Mouse (Mus musculus): ENCODE data around the gene Olfr1155.

The Olfr1155 gene

DNA sequence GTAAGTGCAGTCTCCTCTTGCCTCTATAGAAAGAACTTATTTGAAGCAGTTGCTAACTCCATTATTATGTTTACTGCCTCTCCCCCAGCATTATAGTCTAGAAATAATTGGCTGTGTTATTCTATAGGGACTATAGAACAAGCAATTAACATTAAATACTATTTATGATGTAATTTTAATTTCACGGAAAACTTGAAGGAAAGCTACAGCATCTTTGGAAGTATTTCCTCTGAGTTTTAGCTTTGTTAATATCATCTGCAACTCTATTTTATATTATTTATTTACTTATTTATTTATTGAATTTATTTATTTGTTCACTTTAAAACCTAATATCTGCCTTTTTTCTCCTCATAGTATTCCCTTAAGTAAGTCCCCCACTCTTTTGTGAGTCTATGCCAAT, at the start of gene Olfr1155:
Gene Olfr1155, minus strand, starts transcription at position 101 of the 400 bp plus-strand sequence.
- Histone ChIP-seq H3K9me3 (ENCODE audit: low read length) (peaks cover 34% of the 10 kb centered on the region), H3K4me3 (replicated peaks; ENCODE audit: low read length) (no peak within 1 kb of the TSS), H3K27me3 (ENCODE audit: insufficient read depth, low read length) (no peaks in the 10 kb centered on the region), H3K36me3 (ENCODE audit: insufficient read depth, low read length) (no peaks in the 10 kb centered on the region), H3K4me1 (replicated peaks; ENCODE audit: low read depth, low read length) (no peaks in the 10 kb centered on the region)
- TF ChIP-seq CTCF (conservative IDR thresholded peaks at IDR 0.05; ENCODE audit: low read length) (no peak), NANOG (IDR thresholded peaks at IDR 0.05; ENCODE audit: borderline replicate concordance, low read length) (no peak), POU5F1 (IDR thresholded peaks at IDR 0.05; ENCODE audit: borderline replicate concordance, low read length) (no peak)

DNA sequence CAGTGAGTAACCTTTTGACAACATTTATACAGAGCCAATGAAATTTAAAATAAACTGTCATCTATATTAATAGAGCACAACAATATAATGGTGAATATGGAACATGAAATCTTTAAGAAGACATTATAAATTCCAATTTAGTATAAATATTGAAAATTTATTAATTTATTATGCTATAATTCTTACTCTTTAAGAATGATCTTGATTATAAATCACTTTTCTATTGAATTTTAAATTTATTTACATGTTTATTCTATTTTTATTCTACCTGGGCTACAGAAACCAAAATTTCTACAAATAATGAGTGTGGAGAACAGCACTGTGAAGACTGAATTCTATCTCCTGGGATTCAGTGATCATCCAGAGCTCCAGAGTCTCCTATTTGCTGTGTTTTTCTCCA, 44.9 kb upstream of the Olfr1155 start, which contains the start of gene Olfr1158:
Gene Olfr1158, plus strand, starts transcription at position 301 of the 400 bp plus-strand sequence.
- no peak for TF ChIP-seq CTCF (conservative IDR thresholded peaks at IDR 0.05; ENCODE audit: low read length)
- no peak for TF ChIP-seq NANOG (IDR thresholded peaks at IDR 0.05; ENCODE audit: borderline replicate concordance, low read length)
- no peak for TF ChIP-seq POU5F1 (IDR thresholded peaks at IDR 0.05; ENCODE audit: borderline replicate concordance, low read length)

DNA sequence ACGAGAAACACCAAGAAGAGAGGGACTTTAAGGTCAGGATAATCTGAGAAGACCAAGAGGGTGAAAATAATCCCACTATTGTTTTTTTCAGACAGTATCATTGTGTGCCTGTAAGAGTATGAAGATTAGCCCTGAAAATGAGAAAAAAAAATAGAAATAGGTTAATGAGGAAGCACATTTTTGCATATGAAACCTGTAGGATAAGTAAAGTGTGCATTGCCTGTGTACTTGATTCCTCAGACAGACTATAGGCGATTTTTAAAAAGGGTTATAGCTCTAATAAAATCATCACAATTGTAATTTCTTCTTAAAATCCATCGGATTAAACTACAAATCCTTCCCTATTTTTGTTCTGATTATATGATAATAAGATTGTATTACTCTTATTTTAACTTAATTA, 29.6 kb upstream of the Olfr1155 start, which contains the start of gene Olfr74:
Gene Olfr74, minus strand, starts transcription at position 101 of the 400 bp plus-strand sequence.
- Histone ChIP-seq H3K36me3 (ENCODE audit: insufficient read depth, low read length) (no peaks in the 10 kb centered on the region), H3K4me1 (replicated peaks; ENCODE audit: low read depth, low read length) (no peaks in the 10 kb centered on the region), H3K9me3 (ENCODE audit: low read length) (peaks cover 6% of the 10 kb centered on the region; the same call in 1 of the 2 replicates), H3K4me3 (replicated peaks; ENCODE audit: low read length) (no peak within 1 kb of the TSS), H3K27me3 (ENCODE audit: insufficient read depth, low read length) (no peaks in the 10 kb centered on the region)
- TF ChIP-seq POU5F1 (IDR thresholded peaks at IDR 0.05; ENCODE audit: borderline replicate concordance, low read length) (no peak), CTCF (conservative IDR thresholded peaks at IDR 0.05; ENCODE audit: low read length) (no peak), NANOG (IDR thresholded peaks at IDR 0.05; ENCODE audit: borderline replicate concordance, low read length) (no peak)

More for the DNA sequence above, 44.9 kb upstream of the Olfr1155 start, which contains the start of gene Olfr1158:
- no peaks in the 10 kb centered on the region for H3K27me3 ChIP-seq (ENCODE audit: insufficient read depth, low read length)
- no peak within 1 kb of the TSS for H3K4me3 ChIP-seq (replicated peaks; ENCODE audit: low read length)
- no peaks in the 10 kb centered on the region for H3K4me1 ChIP-seq (replicated peaks; ENCODE audit: low read depth, low read length)
- no peaks in the 10 kb centered on the region for H3K9me3 ChIP-seq (ENCODE audit: low read length)
- no peaks in the 10 kb centered on the region for H3K36me3 ChIP-seq (ENCODE audit: insufficient read depth, low read length)

DNA sequence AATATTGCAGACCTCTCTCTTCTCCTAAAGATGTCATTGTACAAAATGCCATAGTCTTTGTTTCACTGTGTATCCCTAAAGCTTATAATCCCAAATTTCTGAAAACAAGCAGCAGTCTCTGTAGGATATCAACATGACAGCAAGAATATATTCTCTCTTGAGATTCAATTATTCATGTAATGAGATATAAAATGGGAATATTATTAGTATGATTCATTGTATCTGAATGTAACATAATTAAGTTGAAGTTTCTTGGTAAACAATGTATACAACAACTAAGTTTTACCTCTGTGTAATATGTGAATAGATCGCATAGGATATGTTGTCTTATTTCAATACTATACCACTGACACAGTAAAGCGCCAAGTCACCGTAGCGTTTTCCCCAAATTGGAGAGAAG, 23.3 kb upstream of the Olfr1155 start, which contains the start of gene Olfr1157:
Gene Olfr1157, minus strand, starts transcription at position 101 of the 400 bp plus-strand sequence.
- H3K4me3 ChIP-seq (replicated peaks; ENCODE audit: low read length) = no peak within 1 kb of the TSS
- no peaks in the 10 kb centered on the region for H3K4me1 ChIP-seq (replicated peaks; ENCODE audit: low read depth, low read length)
- H3K9me3 ChIP-seq (ENCODE audit: low read length) = no peaks in the 10 kb centered on the region
- no peaks in the 10 kb centered on the region for H3K27me3 ChIP-seq (ENCODE audit: insufficient read depth, low read length)
- TF ChIP-seq NANOG (IDR thresholded peaks at IDR 0.05; ENCODE audit: borderline replicate concordance, low read length) (no peak), POU5F1 (IDR thresholded peaks at IDR 0.05; ENCODE audit: borderline replicate concordance, low read length) (no peak), CTCF (conservative IDR thresholded peaks at IDR 0.05; ENCODE audit: low read length) (no peak)
- no peaks in the 10 kb centered on the region for H3K36me3 ChIP-seq (ENCODE audit: insufficient read depth, low read length)

DNA sequence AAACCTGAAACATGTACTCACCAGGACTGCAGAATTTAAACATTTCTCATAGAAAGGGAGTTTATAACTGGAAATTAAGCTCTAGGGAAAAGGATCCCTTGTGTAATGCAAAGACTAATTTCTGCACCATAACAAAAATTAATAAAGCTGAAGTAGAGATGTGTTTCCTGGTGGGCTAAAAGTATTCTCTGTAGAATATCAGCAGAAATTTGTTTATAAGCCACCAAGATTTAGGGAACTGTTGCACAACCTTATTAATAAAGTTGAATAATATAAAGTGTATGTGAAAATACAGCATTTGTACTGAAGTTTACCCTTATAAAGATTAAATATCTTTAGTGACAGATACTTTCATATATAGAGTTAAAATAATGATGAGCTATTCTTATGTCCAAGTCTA, 8.1 kb upstream of the Olfr1155 start, which contains the start of gene Olfr1156:
Gene Olfr1156, minus strand, starts transcription at position 101 of the 400 bp plus-strand sequence.
- H3K4me3 ChIP-seq (replicated peaks; ENCODE audit: low read length) = no peak within 1 kb of the TSS
- no peak for TF ChIP-seq NANOG (IDR thresholded peaks at IDR 0.05; ENCODE audit: borderline replicate concordance, low read length)
- TF ChIP-seq POU5F1 (IDR thresholded peaks at IDR 0.05; ENCODE audit: borderline replicate concordance, low read length) = no peak
- TF ChIP-seq CTCF (conservative IDR thresholded peaks at IDR 0.05; ENCODE audit: low read length) = no peak
- H3K36me3 ChIP-seq (ENCODE audit: insufficient read depth, low read length) = no peaks in the 10 kb centered on the region
- no peaks in the 10 kb centered on the region for H3K27me3 ChIP-seq (ENCODE audit: insufficient read depth, low read length)
- H3K4me1 ChIP-seq (replicated peaks; ENCODE audit: low read depth, low read length) = no peaks in the 10 kb centered on the region
- H3K9me3 ChIP-seq (ENCODE audit: low read length) = peaks cover 9% of the 10 kb centered on the region

DNA sequence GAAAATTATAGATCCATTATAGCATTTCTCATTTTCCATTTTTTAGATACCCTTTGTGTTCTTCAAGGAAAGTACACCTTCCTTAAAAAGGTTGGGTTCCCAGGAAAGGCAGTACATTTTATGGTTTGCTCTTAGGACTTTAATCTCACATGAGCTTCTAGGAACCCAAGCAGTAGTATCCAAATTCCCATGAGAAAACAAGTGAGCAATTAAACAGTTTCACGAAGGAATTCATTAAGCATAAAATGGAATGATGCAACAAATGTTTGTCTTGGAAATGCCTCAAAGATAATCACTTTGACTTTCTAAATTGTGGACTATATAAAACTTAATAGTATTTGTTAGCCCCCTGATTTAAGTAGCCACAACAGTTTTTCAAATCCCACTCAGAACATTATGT, 39.9 kb downstream of the Olfr1155 start, which contains the start of gene Olfr1154:
Gene Olfr1154, minus strand, starts transcription at position 101 of the 400 bp plus-strand sequence.
- no peak for TF ChIP-seq CTCF (conservative IDR thresholded peaks at IDR 0.05; ENCODE audit: low read length)
- no peak for TF ChIP-seq NANOG (IDR thresholded peaks at IDR 0.05; ENCODE audit: borderline replicate concordance, low read length)
- TF ChIP-seq POU5F1 (IDR thresholded peaks at IDR 0.05; ENCODE audit: borderline replicate concordance, low read length) = no peak
- Histone ChIP-seq H3K27me3 (ENCODE audit: insufficient read depth, low read length) (no peaks in the 10 kb centered on the region), H3K4me1 (replicated peaks; ENCODE audit: low read depth, low read length) (no peaks in the 10 kb centered on the region), H3K4me3 (replicated peaks; ENCODE audit: low read length) (no peak within 1 kb of the TSS), H3K36me3 (ENCODE audit: insufficient read depth, low read length) (no peaks in the 10 kb centered on the region), H3K9me3 (ENCODE audit: low read length) (no peaks in the 10 kb centered on the region)

DNA sequence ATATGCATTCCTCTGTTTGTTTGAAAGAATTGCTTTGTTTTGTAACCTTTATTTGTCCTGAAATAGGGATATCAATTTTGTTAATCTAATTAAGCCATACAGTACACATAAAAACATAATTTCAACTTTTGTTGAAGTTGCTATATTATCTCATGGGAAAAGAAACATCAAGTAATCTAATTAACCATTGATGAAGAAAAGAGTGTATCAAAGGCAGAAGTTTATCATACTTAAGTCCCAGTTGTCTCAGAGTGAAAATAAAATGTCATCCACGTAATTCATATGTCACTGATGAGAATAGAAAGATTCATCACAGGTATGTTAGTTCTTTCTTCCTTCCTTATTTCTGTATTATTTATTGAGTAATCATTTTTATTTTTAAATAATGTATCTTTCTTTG, 50.3 kb downstream of the Olfr1155 start, which contains the start of gene Olfr1153:
Gene Olfr1153, plus strand, starts transcription at position 301 of the 400 bp plus-strand sequence.
- Histone ChIP-seq H3K9me3 (ENCODE audit: low read length) (peaks cover 22% of the 10 kb centered on the region), H3K4me3 (replicated peaks; ENCODE audit: low read length) (no peak within 1 kb of the TSS), H3K27me3 (ENCODE audit: insufficient read depth, low read length) (no peaks in the 10 kb centered on the region), H3K4me1 (replicated peaks; ENCODE audit: low read depth, low read length) (no peaks in the 10 kb centered on the region), H3K36me3 (ENCODE audit: insufficient read depth, low read length) (no peaks in the 10 kb centered on the region)
- TF ChIP-seq POU5F1 (IDR thresholded peaks at IDR 0.05; ENCODE audit: borderline replicate concordance, low read length) (no peak), NANOG (IDR thresholded peaks at IDR 0.05; ENCODE audit: borderline replicate concordance, low read length) (no peak), CTCF (conservative IDR thresholded peaks at IDR 0.05; ENCODE audit: low read length) (no peak)

All from E14TG2a.4 (cell line).